Mouse (Mus musculus) neural tube, embryonic 10.5 days (tissue): Measurements from ENCODE around the gene Rplp2.

Experiments used
- DNase-seq: peaks from one replicate; pipeline ENCODE4 v3.0.0-alpha.2; 2017; ENCODE audit warnings: low spot score; ENCODE audit errors: extremely low spot score

Rplp2 gene

DNA sequence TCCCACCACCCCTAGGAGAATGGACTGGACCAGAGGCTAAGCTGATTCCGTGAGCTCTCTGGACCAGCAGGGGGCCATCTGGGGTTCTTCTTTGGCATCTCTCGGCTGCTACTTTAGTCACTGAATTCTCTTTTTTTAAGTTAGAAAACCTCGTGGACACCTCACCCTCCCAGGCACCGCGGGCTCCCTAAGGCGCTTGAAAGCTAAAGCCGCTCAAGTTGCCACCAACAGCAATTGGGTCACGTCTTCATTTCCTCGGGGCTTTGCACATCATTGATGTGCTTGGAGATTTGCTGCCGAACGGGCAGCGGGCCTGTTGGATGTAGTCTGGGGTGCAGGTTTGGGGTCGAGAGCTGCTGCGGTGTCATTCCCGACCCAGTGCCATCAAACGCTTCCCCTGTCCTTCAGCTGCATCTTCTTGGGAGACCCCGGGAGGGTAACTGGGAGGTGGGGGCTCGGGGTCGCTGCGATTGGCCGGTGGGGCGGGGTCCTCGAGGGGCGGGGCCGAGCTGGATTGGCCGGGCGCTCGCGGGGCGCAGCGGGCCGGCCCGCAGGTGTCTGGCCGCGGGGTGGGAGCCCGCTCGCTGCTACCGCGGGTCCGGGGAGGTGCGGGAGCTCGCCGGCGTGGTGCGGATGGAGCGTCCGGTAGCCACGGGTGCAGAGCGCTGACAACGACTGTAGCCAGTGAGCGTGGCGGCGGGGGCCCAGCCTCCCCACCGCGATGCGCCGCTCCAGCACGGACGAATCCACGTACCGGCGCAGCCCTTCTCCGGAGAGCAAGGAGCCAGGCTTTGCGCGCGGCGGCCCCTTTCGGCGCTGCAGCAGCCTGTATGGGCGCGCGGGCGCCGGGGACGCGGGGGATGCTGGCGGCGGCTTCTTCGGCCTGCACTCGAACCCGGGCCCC, 34.6 kb downstream of the Rplp2 start:
- DNase-seq = peak; percentile 75

DNA sequence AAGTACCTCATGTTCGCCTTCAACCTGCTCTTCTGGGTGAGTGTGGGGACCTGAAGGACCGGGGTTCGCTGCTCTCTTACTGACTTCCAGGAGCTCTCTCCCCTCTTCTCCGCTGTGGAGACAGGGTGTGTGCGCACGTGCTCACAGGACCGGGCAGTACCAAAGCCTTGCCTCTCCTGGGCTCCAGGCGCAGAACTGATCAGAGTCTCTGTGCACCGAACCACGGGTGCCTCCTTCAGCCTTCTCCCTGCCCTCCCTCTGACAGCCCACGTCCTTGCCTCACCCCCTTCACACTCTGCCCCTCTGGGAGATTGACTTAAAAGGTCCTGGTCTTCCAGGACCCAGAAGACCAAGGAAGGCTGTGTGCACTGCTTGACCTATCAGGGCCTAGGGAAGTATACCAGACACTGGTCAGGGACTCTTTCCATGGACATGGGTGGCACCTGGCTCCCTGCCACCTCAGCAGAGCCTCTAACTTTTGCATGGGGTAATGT, 35.4 kb downstream of the Rplp2 start:
- no peak for DNase-seq

DNA sequence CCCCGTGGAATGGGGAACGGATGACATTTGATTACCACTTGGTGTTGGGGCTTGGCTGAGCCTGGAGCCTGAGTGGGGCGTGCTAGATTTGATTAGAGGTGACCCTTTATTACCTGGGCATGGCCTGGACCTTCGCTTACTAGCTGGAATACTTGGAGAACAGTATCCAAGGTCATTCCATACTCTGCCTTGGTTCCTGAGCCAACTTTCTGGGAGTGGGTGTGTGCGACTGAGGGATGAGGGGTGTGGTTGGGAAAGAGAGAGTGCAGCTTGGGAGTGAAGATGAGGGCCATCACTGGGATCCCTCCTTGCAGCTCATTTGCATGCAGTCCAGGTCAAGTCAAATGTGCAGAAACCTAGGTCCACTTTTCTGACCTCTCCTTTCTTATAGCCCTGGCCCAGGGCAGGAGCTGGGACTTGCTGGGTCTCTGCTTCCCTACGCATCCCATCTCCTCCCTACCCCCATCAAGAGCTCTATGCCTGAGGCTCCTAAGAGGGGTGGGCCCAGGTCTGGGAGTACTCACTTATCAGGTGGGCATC, 36.0 kb downstream of the Rplp2 start:
- DNase-seq = no peak

DNA sequence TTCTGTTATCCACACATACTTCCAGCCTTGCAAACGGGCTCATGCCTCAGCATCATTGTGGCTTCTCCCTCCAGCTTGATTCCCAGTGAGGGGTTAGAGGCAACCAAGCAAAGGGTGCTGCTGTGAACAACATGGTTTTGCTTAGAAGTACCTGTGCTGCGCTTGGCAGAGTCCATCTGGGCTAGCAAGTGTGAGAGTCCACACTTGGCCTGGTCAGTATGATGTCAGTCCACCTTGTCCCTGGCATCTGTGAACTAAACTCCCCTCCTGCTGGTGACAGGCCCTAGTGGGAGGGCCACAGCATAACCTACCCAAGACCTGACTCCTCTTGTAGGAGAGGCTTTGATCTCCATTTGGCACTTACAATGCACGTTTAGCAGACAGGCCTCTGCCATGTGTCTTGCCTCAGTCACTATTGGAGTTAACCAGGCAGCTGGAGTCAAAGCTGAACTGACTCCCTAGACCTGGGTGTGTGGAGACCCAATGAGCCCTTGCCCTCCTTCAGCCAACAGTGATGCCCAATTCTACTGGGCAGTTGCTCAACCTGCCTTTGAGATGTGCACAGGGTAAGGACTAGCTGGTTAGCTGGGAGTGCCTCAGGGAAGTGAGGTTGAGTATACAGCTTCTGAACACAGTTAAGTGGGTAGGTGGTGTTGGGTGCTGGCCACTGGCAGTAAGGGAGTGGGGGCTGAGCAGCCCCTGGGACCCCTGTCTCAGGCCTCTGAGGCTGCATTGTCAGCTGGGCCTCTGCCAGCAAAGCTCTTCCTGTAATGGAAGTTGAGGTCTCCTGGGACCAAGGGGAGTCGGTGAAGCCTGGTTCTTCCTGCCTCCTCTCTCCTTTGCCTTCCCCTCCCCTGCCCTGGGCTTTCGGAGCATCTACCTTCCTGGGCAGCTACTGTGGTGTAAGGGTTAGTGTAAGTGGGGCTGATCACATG, 37.3 kb downstream of the Rplp2 start:
- DNase-seq = no peak

DNA sequence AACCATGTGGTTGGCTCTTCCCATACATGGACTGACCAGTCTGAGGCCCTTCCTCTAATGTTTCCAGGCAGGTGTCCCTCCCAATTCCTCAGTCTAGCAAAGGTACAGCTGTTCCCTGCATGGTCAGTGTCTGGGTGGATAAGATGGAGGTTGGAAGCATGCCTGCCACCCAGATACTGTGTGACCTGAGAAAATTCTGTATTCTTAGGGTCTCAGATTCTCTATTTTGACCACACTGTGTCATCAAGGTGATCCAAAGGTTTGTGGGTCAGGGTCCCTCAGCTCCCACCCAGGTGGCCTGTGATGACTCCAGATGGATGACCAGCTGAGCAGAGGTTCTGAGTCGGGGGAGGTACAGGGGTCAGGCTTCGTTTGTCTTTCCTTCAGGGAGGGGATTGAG, 38.0 kb downstream of the Rplp2 start:
- no peak for DNase-seq

DNA sequence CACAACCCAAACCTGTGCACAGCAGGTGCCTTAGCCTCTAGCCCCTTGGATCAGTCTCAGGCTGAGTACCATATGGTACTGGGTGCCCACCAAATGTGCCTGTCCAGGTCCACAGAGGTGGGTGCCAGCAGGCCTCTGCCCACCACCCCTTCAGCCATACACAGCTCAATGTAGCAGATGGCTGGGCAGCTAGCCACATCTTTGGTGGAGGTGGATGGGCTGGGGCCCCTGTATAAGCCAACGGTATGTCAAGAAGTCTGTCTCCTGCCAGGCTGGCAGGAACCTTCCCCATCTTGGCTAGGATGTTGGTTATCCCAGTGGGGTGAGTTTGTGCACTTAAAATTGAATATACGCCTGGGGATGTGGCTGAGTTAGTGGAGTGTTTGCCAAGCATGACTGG, 38.4 kb downstream of the Rplp2 start:
- DNase-seq = no peak

DNA sequence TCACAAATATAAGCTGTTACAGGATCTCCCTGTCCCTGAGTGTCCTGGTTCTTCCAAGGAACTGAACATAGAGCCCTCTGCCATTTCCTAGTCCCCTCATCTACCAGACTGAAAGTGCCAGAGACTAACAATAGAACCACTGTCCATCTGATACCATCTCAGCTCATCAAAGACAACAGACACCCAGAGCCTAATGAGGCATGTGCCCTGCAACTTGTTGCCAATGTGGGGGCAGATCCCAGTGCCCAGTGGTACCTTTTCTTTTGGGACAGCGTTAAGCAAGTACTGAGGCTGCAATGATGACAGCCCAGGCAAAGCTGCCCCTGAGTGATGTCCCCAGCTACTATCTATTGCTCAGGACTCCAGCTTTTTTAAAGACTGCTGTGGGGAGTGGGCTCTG, 39.1 kb downstream of the Rplp2 start:
- DNase-seq = no peak

DNA sequence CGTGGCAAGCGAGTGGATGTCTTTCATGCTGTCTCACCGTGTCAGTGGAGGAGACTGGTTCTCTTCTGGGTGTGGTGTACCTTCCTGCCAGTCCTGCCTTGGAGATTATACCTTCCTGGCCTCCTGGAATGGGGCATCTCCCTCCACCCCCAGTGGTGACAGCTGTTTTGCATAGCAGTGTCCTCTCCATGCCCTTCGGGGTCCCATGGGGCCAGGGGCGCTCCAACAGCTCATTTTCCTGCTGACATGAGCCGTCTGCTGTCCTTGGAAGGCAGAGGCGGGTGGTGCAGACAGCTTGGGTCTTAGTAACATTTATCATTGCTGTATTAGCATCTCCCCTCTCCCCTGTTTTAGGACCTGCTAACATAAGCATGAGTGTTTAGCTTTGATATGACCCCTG, 40.0 kb downstream of the Rplp2 start:
- no peak for DNase-seq

DNA sequence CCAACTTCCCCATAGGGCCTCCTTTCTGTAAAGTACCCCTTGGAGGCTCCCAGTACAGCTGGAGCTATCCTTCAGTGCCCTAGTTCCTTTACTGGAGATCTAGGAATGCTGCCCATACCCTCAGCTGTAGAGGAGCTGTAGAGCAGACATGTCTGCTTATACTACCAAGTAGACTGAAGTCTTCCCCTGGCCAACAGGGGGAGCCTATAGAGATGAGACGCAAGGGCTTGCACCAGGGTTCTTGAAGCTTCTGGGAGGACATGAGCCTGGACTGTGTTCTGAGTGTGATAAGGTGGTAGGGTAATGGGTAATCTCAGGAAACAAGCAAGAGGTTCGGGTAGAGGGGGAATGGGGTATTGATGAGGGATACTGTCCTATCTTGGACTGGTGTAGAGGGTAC, 44.0 kb downstream of the Rplp2 start:
- DNase-seq = no peak

DNA sequence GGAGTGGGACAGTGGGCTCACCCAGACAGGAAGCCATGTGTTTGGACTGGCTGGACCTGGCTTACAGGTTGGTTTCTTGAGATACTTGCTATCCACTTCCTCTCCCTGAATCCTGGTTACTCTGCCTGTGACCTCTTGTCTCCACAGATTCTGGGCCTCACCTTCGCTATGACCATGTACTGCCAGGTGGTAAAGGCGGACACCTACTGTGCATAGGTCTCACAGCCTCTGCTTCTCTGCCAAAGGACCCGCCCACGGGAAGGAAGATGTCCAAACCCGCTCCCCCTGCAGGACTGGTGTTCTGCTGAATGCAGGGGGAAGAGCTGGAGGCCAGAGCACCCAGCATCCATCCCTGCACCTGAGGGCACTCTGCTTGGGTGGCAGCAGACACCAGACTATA, 45.6 kb downstream of the Rplp2 start:
- no peak for DNase-seq

DNA sequence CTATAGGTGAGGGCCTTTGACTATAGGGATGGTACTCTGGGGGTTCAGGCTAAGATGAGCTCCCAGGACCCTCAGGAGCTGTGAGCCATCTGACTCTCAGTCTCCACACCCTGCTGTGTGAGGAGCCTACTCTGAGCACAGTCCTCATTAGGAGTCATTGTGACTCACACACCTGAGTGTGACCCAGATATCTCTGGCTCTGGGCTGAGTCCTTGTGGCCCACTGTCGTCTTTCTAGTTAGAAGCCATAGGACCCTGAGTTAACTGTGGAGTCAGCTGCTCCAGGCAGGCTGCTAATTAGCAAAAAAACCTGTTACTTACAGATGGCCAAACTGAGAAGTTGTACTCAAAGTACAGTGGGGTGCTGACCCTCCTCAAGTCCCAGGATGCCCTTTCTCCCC, 46.6 kb downstream of the Rplp2 start:
- no peak for DNase-seq

DNA sequence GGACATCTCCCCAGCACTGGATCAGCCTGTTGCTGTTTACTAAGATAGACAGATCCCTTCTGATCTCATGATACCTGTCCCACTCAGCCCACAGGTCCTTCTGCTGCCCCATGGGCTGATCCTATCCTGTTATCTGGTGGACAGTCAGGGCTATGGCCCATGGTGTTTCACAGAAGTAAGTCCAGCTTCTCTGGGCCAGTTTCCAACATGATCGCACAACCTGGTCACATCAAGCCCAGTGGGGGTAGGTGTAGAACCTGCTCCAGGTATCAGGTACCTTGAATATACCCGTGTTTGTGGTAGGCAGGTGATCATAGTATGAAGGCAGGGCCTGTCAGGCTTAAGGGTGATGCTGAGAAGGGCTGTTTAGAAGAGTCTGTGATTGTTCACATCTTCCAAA, 48.2 kb downstream of the Rplp2 start:
- no peak for DNase-seq

DNA sequence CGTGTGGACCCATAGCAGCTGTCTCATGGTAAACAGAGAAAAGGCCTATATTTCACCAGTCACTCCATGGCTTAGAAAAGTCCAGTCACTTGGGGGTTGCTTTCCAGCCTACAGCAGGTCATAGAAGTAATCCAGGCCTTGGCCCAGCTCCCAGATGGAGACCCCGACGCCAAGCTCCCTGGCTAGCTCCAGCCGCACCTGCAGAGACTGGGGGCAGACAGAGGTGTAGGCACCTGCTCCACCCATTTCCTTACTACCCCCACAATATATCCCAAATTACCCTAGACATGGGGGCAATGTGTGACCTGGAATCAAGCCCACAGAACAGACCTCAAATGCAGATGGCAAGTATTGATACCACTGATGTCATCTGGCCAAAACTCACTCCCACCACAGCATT, 48.8 kb downstream of the Rplp2 start:
- DNase-seq = no peak

DNA sequence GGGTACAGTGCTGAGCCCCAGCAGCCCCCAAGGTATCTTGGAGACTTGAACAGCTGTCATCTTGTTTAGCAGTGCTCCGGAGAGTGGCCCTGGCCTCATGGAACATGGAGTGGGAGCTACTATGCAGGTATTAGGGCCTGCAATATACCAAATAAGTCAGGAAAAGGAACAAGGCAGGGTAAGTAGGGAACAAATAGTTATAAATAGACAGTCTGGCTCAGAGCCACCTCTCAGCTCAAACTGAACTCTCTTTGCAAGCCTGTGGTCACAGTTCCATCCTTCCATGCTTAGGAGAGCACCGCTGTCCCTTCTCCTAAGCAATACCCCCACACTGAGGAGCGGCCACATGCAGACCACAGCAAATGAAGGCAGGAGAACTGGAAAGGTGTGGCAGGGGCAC, 50.4 kb downstream of the Rplp2 start:
- no peak for DNase-seq
